Mouse (Mus musculus): ENCODE data around the gene Ppp2r5c. TPM values are rescaled to one million over a fixed set of nuclear protein-coding genes. Genes with fewer than 3 reads are reported as not detected.
A peak's percentile ranks its signal among the peaks of the same experiment; 100 is the strongest.

Ppp2r5c gene
- polyA plus RNA-seq, 1 experiment from 2014 or later: 59.4 TPM

DNA sequence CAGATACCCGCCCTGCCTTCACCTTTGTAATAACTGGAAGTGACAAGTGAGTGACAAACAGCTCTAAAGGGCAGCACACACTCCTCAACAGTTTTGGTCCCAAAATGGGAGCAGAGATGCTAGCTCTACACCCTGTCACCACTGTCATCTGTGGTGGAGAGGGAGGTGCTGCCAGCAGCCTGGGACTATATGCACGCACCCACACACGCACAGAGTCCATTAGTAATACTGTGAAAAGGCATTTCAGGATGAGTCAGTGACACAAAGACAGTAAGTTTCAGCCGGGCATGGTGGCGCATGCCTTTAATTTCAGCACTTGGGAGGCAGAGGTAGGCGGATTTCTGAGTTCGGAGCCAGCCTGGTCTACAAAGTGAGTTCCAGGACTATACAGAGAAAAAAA, 111.3 kb downstream of the Ppp2r5c start:
- Histone ChIP-seq H3K9me3 (replicated peaks; ENCODE audit: control insufficient read depth, low read length) (no peaks in the 10 kb centered on the region), H3K4me1 (ENCODE audit: control insufficient read depth, low read depth, low read length) (no peaks in the 10 kb centered on the region), H3K9ac (ENCODE audit: low read depth, low read length) (no peak overlapping the region), H3K27me3 (ENCODE audit: control insufficient read depth, insufficient read depth, low read depth, low read length) (no peaks in the 10 kb centered on the region), H3K4me2 (ENCODE audit: low read depth, low read length) (no peak overlapping the region), H3K27ac (ENCODE audit: low read length) (no peak overlapping the region), H3K36me3 (ENCODE audit: control insufficient read depth, insufficient read depth) (peaks cover 34% of the 10 kb centered on the region), H3K4me3 (ENCODE audit: low read depth, low read length) (no peak overlapping the region)
- ATAC-seq (ENCODE audit: low read depth): no peak
- WGBS (ENCODE audit: insufficient replicate concordance): 89% methylated on average over 7 of the region's 7 CpGs

DNA sequence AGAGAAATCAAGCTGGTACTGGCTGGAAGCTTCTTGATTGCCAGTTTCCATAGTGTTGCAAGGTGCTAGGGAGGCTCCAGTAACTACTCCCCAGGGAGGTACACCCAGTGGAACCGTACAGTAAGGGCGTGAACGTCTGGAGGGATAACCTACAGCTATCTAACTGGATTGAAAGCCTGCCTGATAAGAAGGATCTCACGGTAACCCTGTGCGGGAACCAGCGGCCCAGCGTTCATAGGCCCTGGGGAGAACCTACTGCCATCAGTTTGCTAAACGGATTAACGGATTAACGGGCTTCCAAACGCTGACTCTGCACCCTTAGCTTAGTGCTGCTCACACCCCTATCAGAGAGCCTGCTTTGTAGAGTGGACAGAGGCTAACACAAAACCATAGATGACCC, 116.5 kb downstream of the Ppp2r5c start:
- 67% methylated on average over 11 of the region's 11 CpGs for WGBS (ENCODE audit: insufficient replicate concordance)
- peak; percentile 51 for ATAC-seq (ENCODE audit: low read depth)
- Histone ChIP-seq H3K9me3 (replicated peaks; ENCODE audit: control insufficient read depth, low read length) (no peaks in the 10 kb centered on the region), H3K27ac (ENCODE audit: low read length) (no peak overlapping the region; the same call in 1 of the 2 replicates), H3K36me3 (ENCODE audit: control insufficient read depth, insufficient read depth) (peaks cover 22% of the 10 kb centered on the region), H3K4me2 (ENCODE audit: low read depth, low read length) (no peak overlapping the region), H3K27me3 (ENCODE audit: control insufficient read depth, insufficient read depth, low read depth, low read length) (no peaks in the 10 kb centered on the region), H3K4me3 (ENCODE audit: low read depth, low read length) (no peak overlapping the region), H3K9ac (ENCODE audit: low read depth, low read length) (no peak overlapping the region), H3K4me1 (ENCODE audit: control insufficient read depth, low read depth, low read length) (no peaks in the 10 kb centered on the region)

DNA sequence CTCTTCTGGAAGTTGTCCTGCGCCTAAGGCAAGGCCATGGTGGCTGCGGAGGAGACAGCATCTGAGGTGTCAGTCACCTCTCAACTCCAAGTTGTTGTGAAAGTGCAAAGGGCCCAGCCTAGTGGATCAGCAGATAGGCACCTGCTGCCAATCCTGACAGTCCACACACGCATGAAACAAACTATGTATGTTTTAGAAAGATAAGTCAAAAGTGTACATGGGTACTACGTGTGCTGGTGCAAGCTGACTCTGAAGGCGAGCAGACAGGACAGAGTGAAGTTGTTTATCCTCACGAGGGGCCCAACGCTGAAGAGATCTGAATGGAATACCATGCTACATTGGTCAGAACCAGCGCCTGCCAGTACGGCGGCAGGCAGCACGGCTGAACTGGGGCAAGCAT, 117.9 kb downstream of the Ppp2r5c start:
- H3K4me3 ChIP-seq (ENCODE audit: low read depth, low read length): no peak overlapping the region
- peaks cover 10% of the 10 kb centered on the region for H3K36me3 ChIP-seq (ENCODE audit: control insufficient read depth, insufficient read depth)
- ATAC-seq (ENCODE audit: low read depth): peak; percentile 84
- no peaks in the 10 kb centered on the region for H3K4me1 ChIP-seq (ENCODE audit: control insufficient read depth, low read depth, low read length)
- 76% methylated on average over 11 of the region's 11 CpGs for WGBS (ENCODE audit: insufficient replicate concordance)
- H3K9ac ChIP-seq (ENCODE audit: low read depth, low read length): no peak overlapping the region
- peak overlapping the region; percentile 37; the same call in 1 of the 2 replicates for H3K27ac ChIP-seq (ENCODE audit: low read length)
- no peaks in the 10 kb centered on the region for H3K9me3 ChIP-seq (replicated peaks; ENCODE audit: control insufficient read depth, low read length)
- H3K4me2 ChIP-seq (ENCODE audit: low read depth, low read length): no peak overlapping the region
- no peaks in the 10 kb centered on the region for H3K27me3 ChIP-seq (ENCODE audit: control insufficient read depth, insufficient read depth, low read depth, low read length)

DNA sequence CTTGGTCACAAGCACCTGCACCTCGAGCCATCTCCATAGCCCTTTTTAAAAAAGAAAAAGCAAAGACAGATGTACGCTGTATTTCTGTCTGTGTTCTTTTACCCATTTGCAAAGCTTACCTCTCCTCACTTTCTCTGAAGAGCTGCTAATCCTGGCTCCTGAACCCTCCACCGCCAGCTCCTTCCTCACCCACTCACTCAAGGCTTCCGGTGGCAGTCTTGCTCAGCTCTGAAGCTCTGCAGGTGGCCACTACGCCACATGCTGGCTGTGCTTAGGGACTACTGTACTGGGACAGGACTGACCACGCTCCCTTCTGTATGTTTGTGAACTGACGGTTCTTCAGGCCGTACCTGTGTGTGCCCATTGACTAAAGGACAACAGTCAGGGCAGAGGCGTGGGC, 119.4 kb downstream of the Ppp2r5c start:
- ATAC-seq (ENCODE audit: low read depth): no peak
- WGBS (ENCODE audit: insufficient replicate concordance): 84% methylated on average over 9 of the region's 9 CpGs
- no peaks in the 10 kb centered on the region for H3K9me3 ChIP-seq (replicated peaks; ENCODE audit: control insufficient read depth, low read length)
- no peak overlapping the region for H3K4me2 ChIP-seq (ENCODE audit: low read depth, low read length)
- no peaks in the 10 kb centered on the region for H3K4me1 ChIP-seq (ENCODE audit: control insufficient read depth, low read depth, low read length)
- no peak overlapping the region for H3K27ac ChIP-seq (ENCODE audit: low read length)
- no peak overlapping the region for H3K9ac ChIP-seq (ENCODE audit: low read depth, low read length)
- H3K4me3 ChIP-seq (ENCODE audit: low read depth, low read length): no peak overlapping the region
- peaks cover 8% of the 10 kb centered on the region for H3K36me3 ChIP-seq (ENCODE audit: control insufficient read depth, insufficient read depth)
- H3K27me3 ChIP-seq (ENCODE audit: control insufficient read depth, insufficient read depth, low read depth, low read length): no peaks in the 10 kb centered on the region

DNA sequence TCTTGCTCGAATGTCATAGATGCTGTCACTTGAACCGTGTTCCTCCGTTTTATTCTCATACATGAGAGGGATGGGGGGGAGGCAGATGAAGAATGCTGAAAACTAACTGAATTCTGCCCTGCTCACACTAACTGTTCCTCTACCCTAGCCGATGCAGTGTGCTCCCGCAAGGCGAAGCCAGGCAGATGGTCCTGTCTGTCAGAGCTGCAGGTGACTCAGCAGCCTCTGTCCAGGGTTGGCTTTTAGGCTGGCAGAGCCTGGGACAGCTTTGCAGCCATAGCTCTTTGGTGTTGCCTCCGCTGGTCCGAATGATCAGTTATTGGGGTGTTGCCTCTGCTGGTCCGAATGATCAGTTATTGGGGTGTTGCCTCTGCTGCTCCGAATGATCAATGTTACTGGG, 124.1 kb downstream of the Ppp2r5c start:
- H3K27ac ChIP-seq (ENCODE audit: low read length): no peak overlapping the region
- WGBS (ENCODE audit: insufficient replicate concordance): 85% methylated on average over 10 of the region's 10 CpGs
- H3K27me3 ChIP-seq (ENCODE audit: control insufficient read depth, insufficient read depth, low read depth, low read length): no peaks in the 10 kb centered on the region
- no peak overlapping the region for H3K4me3 ChIP-seq (ENCODE audit: low read depth, low read length)
- H3K9ac ChIP-seq (ENCODE audit: low read depth, low read length): no peak overlapping the region
- H3K9me3 ChIP-seq (replicated peaks; ENCODE audit: control insufficient read depth, low read length): no peaks in the 10 kb centered on the region
- H3K4me2 ChIP-seq (ENCODE audit: low read depth, low read length): no peak overlapping the region
- H3K4me1 ChIP-seq (ENCODE audit: control insufficient read depth, low read depth, low read length): no peaks in the 10 kb centered on the region
- ATAC-seq (ENCODE audit: low read depth): no peak
- no peaks in the 10 kb centered on the region; the same call in 1 of the 2 replicates for H3K36me3 ChIP-seq (ENCODE audit: control insufficient read depth, insufficient read depth)

DNA sequence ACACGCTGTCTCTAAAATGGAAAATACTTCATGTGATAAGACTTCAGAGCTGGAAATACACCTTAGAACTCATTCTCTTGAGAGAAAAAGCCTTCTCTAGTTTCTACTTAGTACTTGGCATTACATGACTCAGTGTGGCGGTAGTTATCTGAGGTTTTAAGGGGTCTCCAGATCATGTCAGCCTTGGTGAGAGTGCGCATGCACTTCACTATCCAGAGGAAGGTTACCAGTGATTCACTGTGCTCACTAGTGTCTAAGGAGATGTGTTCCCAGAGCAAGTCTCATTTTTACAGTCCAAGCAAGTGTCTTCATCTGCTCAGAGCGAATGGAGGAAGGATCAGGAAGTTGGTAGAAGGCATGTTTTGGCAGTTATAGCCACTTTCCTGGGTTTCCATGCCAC, 125.4 kb downstream of the Ppp2r5c start:
- H3K36me3 ChIP-seq (ENCODE audit: control insufficient read depth, insufficient read depth): no peaks in the 10 kb centered on the region; the same call in 1 of the 2 replicates
- H3K4me1 ChIP-seq (ENCODE audit: control insufficient read depth, low read depth, low read length): no peaks in the 10 kb centered on the region
- H3K27ac ChIP-seq (ENCODE audit: low read length): no peak overlapping the region
- no peak for ATAC-seq (ENCODE audit: low read depth)
- H3K9ac ChIP-seq (ENCODE audit: low read depth, low read length): no peak overlapping the region
- no peak overlapping the region for H3K4me2 ChIP-seq (ENCODE audit: low read depth, low read length)
- no peaks in the 10 kb centered on the region for H3K27me3 ChIP-seq (ENCODE audit: control insufficient read depth, insufficient read depth, low read depth, low read length)
- 88% methylated on average over 4 of the region's 4 CpGs for WGBS (ENCODE audit: insufficient replicate concordance)
- H3K9me3 ChIP-seq (replicated peaks; ENCODE audit: control insufficient read depth, low read length): no peaks in the 10 kb centered on the region
- no peak overlapping the region for H3K4me3 ChIP-seq (ENCODE audit: low read depth, low read length)

DNA sequence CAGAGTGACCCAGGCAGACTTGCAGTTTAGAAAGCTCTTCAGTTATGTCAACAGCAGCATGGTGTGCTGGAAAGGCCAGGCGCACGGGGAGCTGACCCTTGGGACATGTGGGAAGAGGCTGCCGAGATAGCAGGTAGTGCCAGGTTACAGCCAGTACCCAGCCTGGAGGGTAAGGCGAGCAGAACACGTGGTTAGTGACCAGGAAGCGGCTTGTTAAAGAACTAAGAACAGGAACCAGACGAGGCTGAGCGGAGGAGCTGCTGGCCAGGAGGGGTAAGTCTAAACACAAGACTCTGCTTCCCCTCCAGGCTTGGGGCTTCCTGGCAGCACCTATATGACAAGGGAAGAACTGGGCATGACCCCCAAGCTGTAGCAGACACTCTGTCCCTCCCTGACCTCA, 126.7 kb downstream of the Ppp2r5c start:
- WGBS (ENCODE audit: insufficient replicate concordance): 58% methylated on average over 8 of the region's 8 CpGs
- H3K4me1 ChIP-seq (ENCODE audit: control insufficient read depth, low read depth, low read length): no peaks in the 10 kb centered on the region
- ATAC-seq (ENCODE audit: low read depth): no peak
- H3K27ac ChIP-seq (ENCODE audit: low read length): no peak overlapping the region
- no peaks in the 10 kb centered on the region for H3K9me3 ChIP-seq (replicated peaks; ENCODE audit: control insufficient read depth, low read length)
- H3K9ac ChIP-seq (ENCODE audit: low read depth, low read length): no peak overlapping the region
- H3K4me2 ChIP-seq (ENCODE audit: low read depth, low read length): no peak overlapping the region
- no peaks in the 10 kb centered on the region for H3K27me3 ChIP-seq (ENCODE audit: control insufficient read depth, insufficient read depth, low read depth, low read length)
- H3K36me3 ChIP-seq (ENCODE audit: control insufficient read depth, insufficient read depth): no peaks in the 10 kb centered on the region
- H3K4me3 ChIP-seq (ENCODE audit: low read depth, low read length): no peak overlapping the region

DNA sequence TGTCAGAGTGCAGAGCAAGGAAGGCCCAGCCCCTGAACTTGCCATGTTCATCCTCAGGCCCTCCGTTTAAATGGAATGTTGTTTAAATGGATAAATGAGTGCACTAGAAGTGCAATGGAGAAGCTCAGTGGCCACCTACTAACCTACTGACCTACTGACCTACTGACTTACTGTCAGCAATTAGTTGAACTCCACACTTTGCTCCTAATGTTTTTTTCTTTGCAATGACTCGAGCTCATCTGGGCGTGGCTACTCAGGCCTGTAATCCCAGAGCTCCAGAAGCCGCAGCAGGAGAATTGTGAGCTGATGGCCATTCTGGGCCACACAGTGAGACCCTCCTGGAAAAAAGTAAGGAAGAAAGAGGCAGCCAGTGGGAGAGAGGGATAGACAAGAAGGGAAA, 129.0 kb downstream of the Ppp2r5c start:
- Histone ChIP-seq H3K4me3 (ENCODE audit: low read depth, low read length) (no peak overlapping the region), H3K4me1 (ENCODE audit: control insufficient read depth, low read depth, low read length) (no peaks in the 10 kb centered on the region), H3K36me3 (ENCODE audit: control insufficient read depth, insufficient read depth) (0 out of 2 replicates have a peak, but pooled peaks cover 3% of the 10 kb centered on the region), H3K9me3 (replicated peaks; ENCODE audit: control insufficient read depth, low read length) (no peaks in the 10 kb centered on the region), H3K9ac (ENCODE audit: low read depth, low read length) (no peak overlapping the region), H3K27ac (ENCODE audit: low read length) (no peak overlapping the region), H3K4me2 (ENCODE audit: low read depth, low read length) (no peak overlapping the region), H3K27me3 (ENCODE audit: control insufficient read depth, insufficient read depth, low read depth, low read length) (no peaks in the 10 kb centered on the region)
- WGBS (ENCODE audit: insufficient replicate concordance): 79% methylated on average over 4 of the region's 4 CpGs
- ATAC-seq (ENCODE audit: low read depth): no peak

DNA sequence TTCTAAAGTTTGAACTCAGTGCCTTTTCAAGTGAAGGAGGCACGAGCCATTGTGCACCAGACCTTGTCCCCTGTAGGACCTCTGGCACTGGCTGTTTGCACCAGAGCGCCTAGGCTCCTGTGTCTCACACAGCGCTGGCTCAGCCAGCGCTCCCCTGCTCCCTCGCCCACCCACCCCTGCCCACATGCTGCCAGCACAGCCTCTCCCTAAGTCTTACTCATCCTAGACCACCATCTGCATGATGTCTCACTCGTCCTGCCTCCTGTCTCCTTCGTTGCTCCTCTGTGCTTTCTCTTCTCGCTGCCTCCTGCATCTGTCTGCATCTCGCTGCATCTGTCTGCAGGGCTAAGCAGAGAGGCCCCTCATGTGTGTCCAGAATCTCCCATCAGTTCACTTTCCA, 131.4 kb downstream of the Ppp2r5c start:
- Histone ChIP-seq H3K9ac (ENCODE audit: low read depth, low read length) (no peak overlapping the region), H3K4me3 (ENCODE audit: low read depth, low read length) (no peak overlapping the region), H3K27ac (ENCODE audit: low read length) (no peak overlapping the region), H3K36me3 (ENCODE audit: control insufficient read depth, insufficient read depth) (0 out of 2 replicates have a peak, but pooled peaks cover 3% of the 10 kb centered on the region), H3K27me3 (ENCODE audit: control insufficient read depth, insufficient read depth, low read depth, low read length) (no peaks in the 10 kb centered on the region), H3K9me3 (replicated peaks; ENCODE audit: control insufficient read depth, low read length) (no peaks in the 10 kb centered on the region), H3K4me2 (ENCODE audit: low read depth, low read length) (no peak overlapping the region), H3K4me1 (ENCODE audit: control insufficient read depth, low read depth, low read length) (no peaks in the 10 kb centered on the region)
- ATAC-seq (ENCODE audit: low read depth): no peak
- WGBS (ENCODE audit: insufficient replicate concordance): 84% methylated on average over 9 of the region's 9 CpGs
